Mouse (Mus musculus) embryonic fibroblast, embryonic 13.5 days (primary cell): ENCODE results near the gene Zdhhc14.

Source experiments
- CTCF ChIP-seq: IDR thresholded peaks from 2 replicates; pipeline ENCODE4 v1.5.1; 2011; ENCODE audit warnings: mild to moderate bottlenecking, control low read depth, low read length, moderate library complexity, borderline replicate concordance; ENCODE audit not compliant: insufficient read depth
- POLR2A ChIP-seq: IDR thresholded peaks from 2 replicates; pipeline ENCODE4 v1.6.1; 2011; ENCODE audit warnings: low read depth, mild to moderate bottlenecking, control low read depth, low read length, moderate library complexity

DNA sequence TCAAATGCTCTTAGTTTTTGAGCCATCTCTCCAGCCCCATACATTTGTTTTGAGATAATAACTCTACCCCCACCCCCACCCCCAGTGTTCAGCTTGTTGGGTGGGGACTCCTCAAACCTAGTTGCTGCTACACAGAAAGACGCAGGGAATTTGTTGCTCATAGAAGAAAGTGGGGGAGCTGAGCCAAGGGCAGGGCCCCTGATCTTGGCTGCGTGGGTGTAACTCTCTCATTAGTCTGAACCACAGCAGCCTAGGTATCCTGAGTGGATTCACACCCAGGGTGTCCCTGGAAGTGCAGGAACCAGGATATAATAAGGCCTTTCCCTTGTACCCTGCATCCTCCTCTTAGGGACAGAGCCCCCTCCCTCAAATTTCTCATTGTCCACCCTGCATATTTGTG lies 142.9 kb downstream of the Zdhhc14 start:
- no peak for TF ChIP-seq POLR2A
- no peak for TF ChIP-seq CTCF
